ENCODE assay signal across 34 mouse cellular contexts in the genomic region with DNA sequence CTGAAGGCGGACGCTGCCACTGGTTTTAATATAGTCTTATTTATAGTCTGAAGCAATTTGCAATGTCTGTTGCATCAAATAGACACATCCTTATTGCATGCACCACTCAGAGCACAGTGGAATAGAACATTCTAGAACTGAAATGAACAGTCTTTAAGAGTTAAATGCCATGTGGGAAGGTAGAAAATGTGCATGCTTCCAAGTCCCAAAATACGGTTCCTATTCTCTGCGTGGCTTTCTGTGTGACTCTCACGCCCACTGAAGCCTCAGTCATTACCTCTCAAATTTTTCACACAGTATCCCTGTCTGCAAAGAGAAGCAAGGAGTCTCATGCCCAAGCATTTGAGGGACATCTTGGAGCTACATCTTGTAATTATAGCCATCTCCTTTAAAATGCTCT. TPM values are rescaled to one million over a fixed set of nuclear protein-coding genes. Genes with fewer than 3 reads are reported as not detected.
"Had no signal": no experiment of that assay in that cellular context is flagged by ENCODE, and none has a peak within 500 bp of the region (broad histone marks: within the 10 kb centered on the region; RNA-seq: fewer than 3 reads in every experiment).

No protein-coding gene starts in this region.

- ATAC-seq: forebrain, embryonic 13.5 days; forebrain, embryonic 14.5 days; forebrain, embryonic 15.5 days; forebrain, embryonic 16.5 days; forebrain, postnatal 0 days had no signal

- H3K27ac ChIP-seq: embryonic facial prominence, embryonic 10.5 days; embryonic facial prominence, embryonic 12.5 days; embryonic facial prominence, embryonic 13.5 days; embryonic facial prominence, embryonic 15.5 days; forebrain, embryonic 10.5 days; forebrain, embryonic 12.5 days; forebrain, embryonic 13.5 days; forebrain, embryonic 15.5 days; gastrocnemius, adult 2 months; heart, adult 2 months; heart, embryonic 10.5 days had no signal

- DNase-seq: cerebellum, adult 2 months; cerebellum, adult 8-10 months; cerebellum, adult 9-10 months; cerebellum, adult 9-11 months; cerebellum, postnatal 10 days; cerebellum, postnatal 14 days; cerebellum, postnatal 25 days; cerebellum, postnatal 36 days; embryo, embryonic 11 days; forebrain, postnatal 0 days; gastrocnemius, adult 2 months; gastrocnemius, postnatal 10 days; gastrocnemius, postnatal 14 days; gastrocnemius, postnatal 25 days; gastrocnemius, postnatal 36 days; heart, adult 18-20 months; heart, adult 2 months had no signal

- H3K9me3 ChIP-seq: embryonic facial prominence, embryonic 10.5 days; embryonic facial prominence, embryonic 12.5 days; embryonic facial prominence, embryonic 13.5 days; embryonic facial prominence, embryonic 15.5 days; forebrain, embryonic 10.5 days; forebrain, embryonic 12.5 days; forebrain, embryonic 13.5 days; forebrain, embryonic 15.5 days; heart, embryonic 10.5 days had no signal

- H3K36me3 ChIP-seq: embryonic facial prominence, embryonic 10.5 days; embryonic facial prominence, embryonic 12.5 days; embryonic facial prominence, embryonic 13.5 days; embryonic facial prominence, embryonic 15.5 days; forebrain, embryonic 10.5 days; forebrain, embryonic 12.5 days; forebrain, embryonic 15.5 days; heart, embryonic 10.5 days had no signal

- H3K4me1 ChIP-seq: forebrain, embryonic 10.5 days; forebrain, embryonic 12.5 days; forebrain, embryonic 13.5 days; forebrain, embryonic 15.5 days had no signal

- H3K4me3 ChIP-seq: embryonic facial prominence, embryonic 10.5 days; embryonic facial prominence, embryonic 12.5 days; embryonic facial prominence, embryonic 13.5 days; embryonic facial prominence, embryonic 15.5 days; erythroblast, embryonic 14.5 days; forebrain, embryonic 10.5 days; forebrain, embryonic 12.5 days; forebrain, embryonic 13.5 days; forebrain, embryonic 15.5 days; gastrocnemius, adult 2 months; heart, adult 2 months; heart, embryonic 10.5 days had no signal

- H3K4me2 ChIP-seq: embryonic facial prominence, embryonic 12.5 days; embryonic facial prominence, embryonic 13.5 days; embryonic facial prominence, embryonic 15.5 days; forebrain, embryonic 12.5 days; forebrain, embryonic 13.5 days; forebrain, embryonic 15.5 days had no signal

- H3K27me3 ChIP-seq: embryonic facial prominence, embryonic 12.5 days; embryonic facial prominence, embryonic 13.5 days; embryonic facial prominence, embryonic 15.5 days; forebrain, embryonic 12.5 days; forebrain, embryonic 13.5 days; forebrain, embryonic 15.5 days had no signal

- H3K9ac ChIP-seq: embryonic facial prominence, embryonic 12.5 days; embryonic facial prominence, embryonic 13.5 days; embryonic facial prominence, embryonic 15.5 days; forebrain, embryonic 12.5 days; forebrain, embryonic 13.5 days; forebrain, embryonic 15.5 days; forebrain, postnatal 0 days had no signal

RNA-seq across cellular contexts. Expression of a gene that starts 19.4 kb away (rescaled TPM):
- total RNA-seq: common myeloid progenitor, adult 5-6 weeks; forebrain, postnatal 0 days; gastrocnemius, adult 18-20 months had no signal
- polyA plus RNA-seq: embryonic facial prominence, embryonic 11.5 days; embryonic facial prominence, embryonic 13.5 days; erythroblast, embryonic 14.5 days; forebrain, embryonic 10.5 days; forebrain, embryonic 11.5 days; forebrain, embryonic 12.5 days; forebrain, embryonic 13.5 days; forebrain, embryonic 14.5 days; forebrain, embryonic 15.5 days; forebrain, embryonic 16.5 days; forebrain, postnatal 0 days; frontal cortex, adult 2 months had no signal
